Mouse (Mus musculus): ENCODE results near the gene Ldoc1. TPM values are rescaled to one million over a fixed set of nuclear protein-coding genes. Genes with fewer than 3 reads are reported as not detected.
A peak's percentile ranks its signal among the peaks of the same experiment; 100 is the strongest.

Ldoc1 gene
- polyA plus RNA-seq (2012; rRNA removed): 2.5 and 4.7 TPM in 2 replicates

DNA sequence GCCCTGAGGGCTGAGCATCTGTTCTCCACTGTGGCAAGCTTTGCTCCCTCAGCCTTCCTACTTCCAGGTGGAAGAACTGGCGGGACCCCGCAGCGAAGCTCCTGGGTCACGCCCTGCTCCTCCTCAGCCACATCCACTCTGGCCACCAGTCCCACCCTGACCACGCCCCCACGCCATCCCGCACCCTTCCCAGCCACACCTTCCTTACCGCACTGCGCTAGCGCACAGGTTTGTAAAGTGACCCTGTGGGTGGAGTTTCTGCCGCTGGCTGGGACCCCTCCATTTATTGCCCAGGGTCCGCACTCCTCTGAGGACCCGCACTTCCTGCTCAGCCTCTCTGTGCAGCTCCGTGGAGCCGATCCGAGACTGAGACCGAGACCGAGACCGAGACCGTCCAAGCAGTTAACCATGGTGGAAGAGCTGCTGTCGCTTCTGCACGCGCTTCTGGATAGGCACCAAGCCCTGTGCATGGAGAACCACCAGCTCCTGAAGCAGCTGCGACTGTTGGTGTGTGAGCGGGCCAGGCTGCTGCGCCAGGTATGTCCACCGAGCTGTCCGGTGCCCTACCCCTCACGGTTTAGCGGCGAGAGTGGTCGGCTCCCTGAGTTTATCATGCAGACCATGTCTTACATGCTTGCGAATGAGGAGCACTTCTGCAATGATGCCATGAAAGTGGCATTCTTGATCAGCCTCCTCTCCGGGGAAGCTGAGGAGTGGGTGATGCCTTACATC is at the start of gene Ldoc1:
Ldoc1 (plus strand) TSS at position 196 of the 732 bp plus-strand sequence.
- DNase-seq (ENCODE audit: low read depth): peak; percentile 12
- no peak for TF ChIP-seq CTCF (IDR thresholded peaks at IDR 0.05; ENCODE audit: borderline replicate concordance, extremely low read depth, insufficient read depth, insufficient read length)
- TF ChIP-seq POLR2A (IDR thresholded peaks at IDR 0.05; ENCODE audit: borderline replicate concordance, extremely low read depth, insufficient read depth, insufficient read length, poor library complexity, severe bottlenecking): no peak

DNA sequence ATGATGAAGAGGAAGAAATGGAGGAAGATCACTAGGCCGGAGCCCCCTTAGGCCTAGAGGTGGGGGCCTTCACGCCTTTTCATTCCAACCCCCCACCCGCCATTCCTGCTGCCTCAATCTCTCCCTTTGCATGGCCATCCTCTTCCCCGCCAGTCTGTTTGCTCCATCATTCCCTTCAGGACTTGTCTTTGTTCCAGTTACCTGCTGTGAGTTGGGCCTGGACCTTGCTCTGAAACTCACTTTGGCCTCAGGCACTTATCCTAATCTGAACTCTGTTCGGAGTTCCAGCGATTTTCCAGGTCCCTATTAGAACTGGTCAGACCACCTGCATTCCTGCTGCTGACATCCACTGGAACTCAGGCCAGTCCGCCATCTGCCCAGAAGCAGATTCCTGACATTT is 834 bp downstream of the Ldoc1 start:
- DNase-seq (ENCODE audit: low read depth): no peak
- TF ChIP-seq POLR2A (IDR thresholded peaks at IDR 0.05; ENCODE audit: borderline replicate concordance, extremely low read depth, insufficient read depth, insufficient read length, poor library complexity, severe bottlenecking) (no peak), CTCF (IDR thresholded peaks at IDR 0.05; ENCODE audit: borderline replicate concordance, extremely low read depth, insufficient read depth, insufficient read length) (no peak)

DNA sequence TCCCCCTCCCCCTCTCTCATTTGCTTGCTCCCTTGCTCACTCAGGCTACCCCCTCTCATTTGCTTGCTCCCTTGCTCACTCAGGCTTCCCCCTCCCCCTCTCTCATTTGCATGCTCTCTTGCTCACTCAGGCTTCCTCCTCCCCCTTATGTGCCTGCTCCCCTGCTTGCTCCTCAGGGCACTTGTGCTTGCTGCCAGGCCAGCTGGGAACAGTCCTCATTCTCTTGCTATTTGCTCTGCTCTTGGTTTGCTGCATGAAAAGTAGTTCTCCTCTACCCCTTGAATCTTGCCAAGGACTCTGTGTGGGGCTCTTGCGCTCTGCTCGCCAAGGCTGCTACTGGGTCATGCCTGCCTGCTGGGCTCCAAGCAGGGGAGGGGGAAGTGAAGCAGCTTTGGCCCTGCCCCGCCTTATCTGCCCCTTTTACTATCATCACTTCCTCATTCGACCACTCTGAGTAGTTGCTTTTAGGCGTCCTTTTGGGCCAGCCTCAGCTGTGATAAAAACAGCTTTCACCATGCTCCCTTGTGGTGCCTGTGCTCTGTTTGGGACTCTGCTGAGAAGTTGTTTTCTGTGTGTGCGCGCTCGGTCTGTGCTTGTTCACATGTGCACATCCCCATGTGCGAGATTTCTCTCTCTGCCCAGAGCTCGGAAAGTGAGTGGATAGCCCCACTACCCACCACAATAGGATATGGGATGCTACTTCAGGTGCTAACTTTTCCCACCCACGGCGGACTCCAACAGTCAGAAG is 13.2 kb downstream of the Ldoc1 start:
- TF ChIP-seq CTCF (IDR thresholded peaks at IDR 0.05; ENCODE audit: borderline replicate concordance, extremely low read depth, insufficient read depth, insufficient read length) (no peak), POLR2A (IDR thresholded peaks at IDR 0.05; ENCODE audit: borderline replicate concordance, extremely low read depth, insufficient read depth, insufficient read length, poor library complexity, severe bottlenecking) (no peak)

DNA sequence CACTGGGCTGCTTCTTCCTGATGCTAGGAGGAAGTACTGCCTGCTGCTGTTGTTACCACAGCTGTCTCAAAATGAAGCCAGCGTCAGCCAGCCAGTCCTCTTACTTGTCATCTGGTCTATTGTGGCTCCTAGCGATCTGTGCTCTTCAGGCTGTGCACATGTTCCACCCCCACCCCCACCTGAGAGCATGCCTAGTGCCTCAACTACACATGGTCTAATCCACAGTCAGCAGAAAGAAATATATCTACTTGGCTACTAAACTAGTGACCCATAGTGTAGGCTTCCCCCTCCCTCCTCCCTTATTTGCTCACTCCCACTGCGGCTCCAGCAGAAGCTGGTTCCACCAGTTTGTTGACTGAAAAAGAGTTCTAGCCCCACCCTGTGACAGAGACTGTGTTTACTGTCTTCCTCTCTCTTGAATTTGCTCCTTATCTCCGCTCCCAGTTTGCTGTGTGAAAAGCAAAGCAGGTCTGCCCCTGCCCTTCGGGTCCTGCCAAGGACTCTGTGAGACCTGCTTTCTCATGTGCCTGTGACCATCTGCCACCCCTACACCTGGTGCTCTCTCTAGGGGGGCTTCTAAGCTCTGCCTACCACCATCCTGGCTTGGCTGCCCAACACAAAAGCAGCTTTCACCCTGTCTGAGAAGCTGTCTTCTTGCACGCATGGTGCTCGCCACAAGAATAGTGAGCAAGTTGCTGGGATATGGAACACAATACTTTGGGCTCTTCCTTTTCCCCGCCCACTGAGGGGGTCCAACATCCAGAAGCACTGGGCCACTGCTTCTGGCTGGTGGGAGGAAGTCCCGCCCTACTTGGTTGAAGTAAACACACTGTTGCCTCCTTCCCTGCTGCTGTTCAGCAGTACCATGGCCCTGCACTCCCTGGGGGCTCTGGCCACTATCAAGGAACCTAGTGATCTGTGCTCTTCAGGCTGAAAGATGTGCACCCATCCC is 14.0 kb downstream of the Ldoc1 start:
- TF ChIP-seq POLR2A (IDR thresholded peaks at IDR 0.05; ENCODE audit: borderline replicate concordance, extremely low read depth, insufficient read depth, insufficient read length, poor library complexity, severe bottlenecking) (no peak), CTCF (IDR thresholded peaks at IDR 0.05; ENCODE audit: borderline replicate concordance, extremely low read depth, insufficient read depth, insufficient read length) (no peak)
- peak; percentile 7 for DNase-seq (ENCODE audit: low read depth)

More for the DNA sequence above, 13.2 kb downstream of the Ldoc1 start:
- peak; percentile 77 for DNase-seq (ENCODE audit: low read depth)

DNA sequence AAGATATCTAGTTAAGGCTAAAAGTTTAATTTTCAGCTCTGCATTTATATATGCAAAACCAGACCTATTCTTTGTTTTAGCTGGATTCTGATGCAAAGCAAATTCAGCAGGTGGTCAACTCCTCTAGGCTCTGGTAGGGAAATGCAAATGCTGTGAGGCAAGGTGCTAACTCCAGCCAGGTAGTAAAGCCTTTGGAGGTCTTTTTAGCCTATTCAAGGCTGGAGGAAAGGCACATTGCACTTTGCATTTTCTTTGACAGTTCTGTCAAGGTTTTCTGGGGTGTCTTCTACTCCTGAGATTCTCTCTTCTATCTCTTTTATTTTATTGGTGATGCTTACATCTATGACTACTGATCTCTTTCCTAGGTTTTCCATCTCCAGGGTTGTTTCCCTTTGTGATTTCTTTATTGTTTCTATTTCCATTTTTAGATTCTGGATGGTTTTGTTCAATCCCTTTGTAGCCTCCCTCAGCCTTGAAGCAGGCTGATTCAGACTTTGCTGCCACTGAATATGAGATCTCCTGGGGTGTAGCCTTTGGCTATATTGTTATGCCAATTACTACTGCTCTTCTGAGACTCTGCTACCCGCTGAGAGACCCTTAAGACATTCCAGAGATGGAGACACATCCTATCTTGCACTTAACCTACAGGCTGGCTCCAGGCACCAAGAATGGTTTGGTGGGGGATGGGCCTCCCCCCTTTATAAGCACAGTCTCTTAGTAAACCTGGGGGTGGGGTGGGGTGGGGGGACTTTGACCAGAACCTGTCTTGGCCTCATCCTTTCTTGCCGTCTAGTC is 18.4 kb downstream of the Ldoc1 start:
- DNase-seq (ENCODE audit: low read depth): no peak
- TF ChIP-seq CTCF (IDR thresholded peaks at IDR 0.05; ENCODE audit: borderline replicate concordance, extremely low read depth, insufficient read depth, insufficient read length) (no peak), POLR2A (IDR thresholded peaks at IDR 0.05; ENCODE audit: borderline replicate concordance, extremely low read depth, insufficient read depth, insufficient read length, poor library complexity, severe bottlenecking) (no peak)

Data from brain, embryonic 14.5 days (tissue).